Mouse (Mus musculus) right cerebral cortex, postnatal 36 days (tissue): ENCODE data around the gene Arl13a.
"Not testable (repeated sequence)": the region's sequence is repeated elsewhere in the genome, so short reads cannot be mapped to it uniquely, and the experiment has no call there.

Experiments used
- DNase-seq, 2 experiments: peaks; one replicate each; pipeline ENCODE4 v3.0.0; 2022; ENCODE audit warnings: low spot score in 2 of 2, mixed read lengths in 1 of 2

Arl13a gene

DNA sequence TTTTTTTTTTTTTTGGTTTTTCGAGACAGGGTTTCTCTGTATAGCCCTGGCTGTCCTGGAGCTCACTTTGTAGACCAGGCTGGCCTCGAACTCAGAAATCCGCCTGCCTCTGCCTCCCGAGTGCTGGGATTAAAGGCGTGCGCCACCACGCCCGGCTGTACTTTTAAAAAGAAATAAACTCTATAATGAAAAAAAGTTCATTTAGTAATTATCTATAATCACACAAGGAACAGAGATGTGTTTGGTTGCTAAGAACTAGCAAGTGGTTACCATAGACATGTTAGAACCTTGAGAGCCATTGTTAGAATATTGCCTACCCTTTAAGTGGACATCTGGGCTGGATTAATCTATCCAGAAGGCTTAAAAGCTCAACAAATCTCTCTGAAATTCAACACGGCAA is at the start of gene Arl13a:
Arl13a (plus strand) TSS at position 301 of the 400 bp plus-strand sequence.
- not testable (repeated sequence) for DNase-seq

DNA sequence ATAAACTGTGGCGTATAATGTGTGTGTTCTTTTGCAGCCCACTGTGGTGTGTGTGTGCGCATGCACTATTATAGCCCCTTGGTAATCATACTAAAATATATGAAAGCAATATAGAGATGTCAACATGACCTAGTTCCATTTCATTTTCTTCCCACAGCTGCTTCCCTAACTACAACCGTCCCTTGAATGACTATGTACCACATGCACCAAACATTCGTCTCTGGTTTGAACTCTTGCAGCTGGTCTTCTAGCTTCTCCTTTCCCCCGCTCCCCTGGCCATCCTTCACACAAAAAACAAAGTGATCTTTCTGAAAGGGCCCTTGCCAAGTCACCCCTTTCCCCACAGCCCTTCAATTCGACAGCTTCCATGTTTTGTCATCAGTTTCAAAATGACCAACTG is 47.3 kb upstream of the Arl13a start:
- no peak for DNase-seq

DNA sequence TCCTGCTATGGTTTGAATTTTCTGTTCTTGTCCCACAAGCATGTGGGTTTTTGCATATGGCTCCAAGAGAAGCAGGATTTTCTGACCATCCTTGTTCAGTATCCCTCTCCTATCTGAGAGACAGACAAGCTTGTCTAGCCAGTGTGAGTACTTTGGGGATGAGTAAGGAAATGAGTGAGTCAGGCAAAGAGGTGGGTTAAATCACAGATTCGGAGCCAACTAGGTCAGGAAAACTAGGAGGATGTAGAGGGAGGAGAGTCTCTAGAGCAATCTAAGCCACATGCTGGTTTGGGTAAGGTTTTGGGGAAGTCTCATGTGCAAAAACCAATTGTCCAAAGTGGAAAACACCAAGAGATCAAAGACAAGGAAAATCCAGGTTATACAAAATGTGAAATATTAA is 45.8 kb upstream of the Arl13a start:
- DNase-seq = no peak

DNA sequence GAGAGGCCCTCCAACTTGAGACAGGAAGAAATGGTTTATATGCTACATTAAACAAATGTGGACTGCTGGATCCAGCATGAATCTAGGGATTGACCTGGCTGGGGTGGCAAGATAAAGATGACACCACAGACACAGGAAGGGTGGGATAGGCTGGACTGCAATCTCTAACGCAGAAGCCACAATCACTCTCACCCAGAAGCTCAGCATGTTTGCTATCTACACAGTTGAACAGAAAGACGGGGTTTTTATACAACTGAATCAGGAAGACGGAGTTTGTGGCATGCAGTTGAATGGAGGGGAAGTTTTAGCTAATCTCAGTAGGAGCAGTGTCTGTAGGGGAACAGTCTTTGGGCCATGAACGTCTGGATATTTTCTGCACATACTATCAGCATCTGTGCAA is 45.3 kb upstream of the Arl13a start:
- DNase-seq = no peak

DNA sequence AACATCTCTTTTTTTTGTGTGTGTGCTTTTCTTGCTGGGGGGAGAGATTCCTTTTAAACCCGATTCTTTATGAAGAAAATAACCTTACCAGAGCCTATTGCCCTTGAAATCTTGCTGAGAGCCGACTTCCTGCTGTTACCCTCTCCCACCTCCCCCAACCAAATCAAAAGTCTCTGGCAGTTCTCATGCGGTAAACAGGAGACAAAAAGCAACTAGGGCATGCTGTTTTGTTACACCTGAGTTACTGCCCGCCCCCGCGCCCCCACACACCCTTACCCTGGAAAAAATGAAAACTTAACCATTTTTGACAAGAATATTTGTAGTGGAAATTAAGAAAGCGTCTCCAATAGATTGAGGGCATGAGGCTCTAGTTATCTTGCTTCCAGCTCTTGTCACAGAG is 29.1 kb upstream of the Arl13a start:
- no peak for DNase-seq

DNA sequence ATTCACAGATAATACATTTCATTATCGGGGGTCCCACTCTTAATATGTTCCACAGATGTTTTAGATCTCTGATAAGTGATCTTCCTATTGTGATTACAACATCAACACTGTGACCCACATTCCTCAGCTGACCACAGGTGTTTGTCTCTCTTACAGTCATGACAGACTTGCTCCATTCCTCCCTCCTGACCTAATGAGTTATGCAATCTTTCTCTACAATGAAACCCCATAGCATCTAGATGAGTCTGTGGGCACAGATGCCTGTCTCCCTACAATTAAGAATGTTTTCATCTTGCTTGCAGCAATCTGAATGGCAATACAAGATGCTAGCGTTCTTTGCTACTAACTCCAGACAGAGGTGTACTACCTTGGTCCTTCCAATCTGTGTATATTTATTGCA is 26.9 kb upstream of the Arl13a start:
- no peak for DNase-seq

DNA sequence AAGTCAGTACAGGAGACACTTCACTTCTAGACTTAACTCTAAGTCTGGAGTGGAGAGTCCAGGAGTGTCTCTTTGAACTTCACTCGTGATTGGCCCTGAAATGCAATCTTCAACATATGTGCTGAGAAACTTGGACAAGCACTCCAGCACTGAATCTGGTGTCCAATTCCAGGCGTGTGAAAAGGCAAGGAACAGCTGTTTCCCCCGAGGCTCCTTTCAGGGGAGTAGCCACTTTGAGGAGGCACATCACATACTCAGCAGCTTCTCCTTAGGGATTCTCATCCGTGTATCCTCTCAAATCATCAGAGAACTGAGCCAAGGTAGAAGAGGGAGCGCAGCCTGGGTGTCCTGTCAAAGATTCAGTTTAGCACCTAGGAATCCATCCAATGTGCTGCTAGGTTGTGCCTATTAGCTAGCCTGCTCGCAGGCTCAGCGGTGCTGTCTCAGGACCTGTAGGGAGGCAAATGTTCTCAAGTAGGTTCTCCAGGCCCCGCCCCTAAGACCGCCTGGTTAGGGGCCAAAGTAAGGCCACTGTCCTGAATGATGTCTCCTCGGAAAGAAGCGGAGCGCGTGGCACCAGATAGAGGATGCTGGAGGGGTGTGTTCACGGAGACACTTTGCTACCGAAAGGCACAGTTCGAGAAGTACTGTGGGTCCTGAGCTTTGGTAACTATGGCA is 25.1 kb upstream of the Arl13a start, which contains the start of gene Xkrx:
Xkrx (minus strand) TSS at position 34 of the 678 bp plus-strand sequence.
- no peak for DNase-seq

DNA sequence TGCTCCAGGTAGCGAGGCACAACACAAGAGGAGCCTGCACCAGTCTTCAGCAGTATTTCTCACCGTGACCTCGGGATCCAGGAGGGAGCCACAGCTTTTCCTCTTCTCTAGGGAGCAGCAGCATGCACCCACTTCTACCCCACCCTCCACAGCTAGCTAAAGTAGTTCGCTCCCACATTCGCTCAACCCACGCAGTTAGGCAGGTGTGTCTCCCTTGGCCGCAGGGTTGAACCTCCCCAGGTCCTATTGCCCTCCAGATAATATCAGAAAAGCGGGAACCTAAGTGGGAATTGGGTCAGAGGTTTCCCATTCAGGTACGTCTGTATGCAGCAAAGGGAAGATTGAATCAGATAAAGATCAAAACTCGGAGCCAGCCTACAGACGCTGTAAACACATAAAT is 24.5 kb upstream of the Arl13a start:
- peak; percentile 2 to 14 for DNase-seq

DNA sequence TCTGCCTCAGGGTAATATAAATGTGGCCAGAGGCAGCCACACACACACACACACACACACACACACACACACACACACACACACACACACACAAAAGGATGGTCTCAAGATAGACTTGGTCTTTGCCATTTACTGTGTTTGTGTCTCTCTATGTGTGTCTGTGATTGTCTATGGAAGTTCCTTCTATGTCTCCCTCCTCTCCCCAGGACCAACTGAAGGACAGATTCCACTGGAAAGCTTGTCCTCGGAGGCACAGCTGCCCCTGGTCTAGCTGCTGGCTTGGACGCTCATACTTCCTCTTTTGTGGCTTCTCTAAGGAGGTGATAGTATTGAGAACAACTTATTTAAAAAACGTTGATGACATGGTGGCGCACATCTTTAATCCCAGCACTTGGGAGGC is 23.8 kb upstream of the Arl13a start:
- no peak for DNase-seq

DNA sequence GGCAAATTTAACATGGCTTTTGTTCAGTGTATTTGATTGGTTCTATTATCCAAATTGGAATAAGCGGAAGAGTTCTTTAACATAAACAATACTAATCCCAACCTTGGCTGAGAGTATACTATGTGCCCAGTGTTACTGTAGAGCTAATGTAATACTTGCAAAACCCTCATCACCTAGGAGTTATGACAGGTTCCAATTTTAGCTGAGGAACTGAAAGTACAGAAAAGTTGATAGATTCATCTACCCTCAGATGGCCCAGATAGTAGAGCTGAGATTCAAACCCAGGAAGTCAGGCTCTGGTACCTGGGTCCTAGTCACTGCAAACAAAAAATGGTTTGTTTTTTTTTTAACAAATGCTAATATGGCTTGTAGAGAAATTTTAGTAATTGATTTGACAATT is 16.7 kb upstream of the Arl13a start:
- no peak for DNase-seq

DNA sequence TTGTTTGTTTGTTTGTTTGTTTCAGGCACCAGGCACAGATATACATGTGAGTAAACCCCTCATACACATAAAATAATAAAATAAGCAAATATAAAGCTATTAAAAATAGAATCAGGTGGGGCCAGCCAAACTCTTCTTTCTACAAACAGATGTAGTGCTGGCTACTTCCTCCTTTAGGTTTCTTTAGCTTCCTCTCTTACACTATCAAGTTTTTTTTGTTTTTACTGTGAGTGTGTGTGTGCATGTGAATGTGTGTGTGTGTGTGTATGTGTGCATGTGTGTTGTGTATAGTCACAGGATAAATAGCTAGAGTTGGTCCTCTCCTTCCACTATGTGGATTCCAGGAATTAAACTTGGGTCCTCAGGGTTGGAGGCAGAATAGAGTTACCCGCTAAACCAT is 12.6 kb upstream of the Arl13a start:
- no peak for DNase-seq

DNA sequence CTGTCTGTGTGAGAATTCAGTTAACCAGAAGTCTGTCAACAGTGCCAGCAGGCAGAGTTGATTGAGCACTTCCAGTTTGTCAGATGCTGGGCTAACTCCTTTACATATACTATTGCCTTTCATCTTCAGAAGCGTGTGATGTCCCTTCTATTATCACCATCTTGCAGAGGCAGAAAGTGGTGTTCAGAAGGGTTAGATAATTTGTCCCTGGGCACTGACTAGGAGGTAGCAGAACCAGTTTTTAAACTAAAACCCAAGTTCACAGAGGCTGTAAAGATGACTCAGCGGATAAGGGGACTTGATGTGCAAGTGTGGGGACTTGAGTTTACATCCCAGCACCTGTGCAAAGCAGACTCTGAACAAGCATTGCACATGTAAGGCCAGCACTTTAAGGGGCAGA is 21.2 kb downstream of the Arl13a start:
- no peak for DNase-seq

DNA sequence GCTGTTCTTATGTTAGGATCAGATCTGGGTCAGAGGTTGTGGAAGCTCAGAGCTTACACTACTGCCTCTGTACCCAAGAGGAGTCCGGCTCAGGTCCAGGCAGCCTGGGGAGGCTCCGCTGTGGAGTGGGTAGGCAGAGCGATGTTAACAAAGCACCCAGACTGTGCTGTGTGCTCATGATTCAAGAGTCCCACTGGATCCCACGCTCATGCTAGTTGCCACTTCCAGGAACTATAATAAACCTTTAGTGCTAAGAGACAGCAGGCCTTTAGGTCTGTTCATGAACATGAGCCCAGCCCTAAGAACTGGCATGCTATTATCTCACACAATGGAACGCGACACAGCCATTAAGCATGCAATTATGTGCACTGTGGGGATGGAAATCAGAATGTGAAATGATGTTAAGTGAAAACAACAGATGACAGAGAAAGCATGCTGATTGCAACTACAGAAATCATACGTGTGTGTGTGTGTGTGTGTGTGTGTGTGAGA is 23.9 kb downstream of the Arl13a start:
- DNase-seq = peak in 1 of 2 experiments; percentile 14

DNA sequence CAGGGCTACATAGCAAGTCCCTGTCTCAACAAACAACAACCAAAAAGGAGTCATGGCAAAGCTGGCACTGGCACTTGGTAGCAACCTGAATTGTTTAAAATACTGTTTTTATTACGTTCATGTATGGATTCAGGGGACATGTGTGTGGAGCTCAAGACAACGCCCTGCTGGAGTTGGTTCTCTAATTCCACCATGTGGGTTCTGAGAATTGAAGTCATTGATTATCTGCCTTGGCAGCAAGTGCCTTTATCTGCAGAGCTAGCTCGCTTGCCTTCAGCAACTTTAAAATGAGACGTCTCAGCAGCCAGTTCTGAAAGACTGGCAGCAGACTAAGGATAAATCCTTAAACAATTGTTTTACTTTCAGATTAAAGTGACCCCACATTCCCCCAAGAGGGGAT is 30.9 kb downstream of the Arl13a start:
- DNase-seq = no peak

DNA sequence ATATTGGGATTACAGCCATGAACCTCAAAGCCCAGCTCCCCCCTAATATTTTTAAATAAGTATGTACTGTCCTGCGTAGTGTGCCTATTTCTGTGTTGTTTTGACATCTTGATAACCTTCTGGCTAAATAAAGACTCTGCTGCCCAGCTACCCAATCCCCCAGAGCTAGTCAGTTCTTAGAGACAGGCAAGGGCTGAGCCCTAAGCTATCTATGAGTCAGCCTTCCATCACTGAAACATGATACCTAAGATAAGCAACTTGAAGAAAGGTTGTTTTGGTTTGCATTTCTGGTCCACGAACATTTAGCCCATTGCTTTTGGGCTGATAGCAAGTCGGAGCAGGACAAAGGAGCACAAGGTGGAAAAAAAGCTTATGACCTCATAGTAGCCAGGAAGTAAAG is 33.3 kb downstream of the Arl13a start:
- DNase-seq = no peak

DNA sequence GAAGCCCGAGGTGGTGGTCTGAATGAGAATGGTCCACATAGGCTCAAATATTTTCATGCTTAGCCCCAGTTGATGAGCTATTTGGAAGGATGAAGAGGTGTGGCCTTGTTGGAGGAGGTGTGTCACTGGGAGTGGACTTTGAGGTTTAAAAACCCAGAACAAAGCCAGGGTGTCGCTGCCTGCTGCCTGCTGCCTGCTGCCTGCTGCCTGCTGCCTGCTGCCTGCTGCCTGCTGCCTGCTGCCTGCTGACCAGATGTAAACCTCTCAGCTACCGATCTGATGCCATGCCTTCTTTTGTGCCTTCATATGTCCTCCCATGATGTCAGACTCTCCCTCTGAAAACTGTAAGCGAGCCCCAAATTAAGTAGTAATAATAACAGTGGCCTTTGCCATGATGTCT is 34.6 kb downstream of the Arl13a start, which contains the start of gene Nox1:
Nox1 (minus strand) TSS at position 101 of the 400 bp plus-strand sequence.
- DNase-seq = no peak

DNA sequence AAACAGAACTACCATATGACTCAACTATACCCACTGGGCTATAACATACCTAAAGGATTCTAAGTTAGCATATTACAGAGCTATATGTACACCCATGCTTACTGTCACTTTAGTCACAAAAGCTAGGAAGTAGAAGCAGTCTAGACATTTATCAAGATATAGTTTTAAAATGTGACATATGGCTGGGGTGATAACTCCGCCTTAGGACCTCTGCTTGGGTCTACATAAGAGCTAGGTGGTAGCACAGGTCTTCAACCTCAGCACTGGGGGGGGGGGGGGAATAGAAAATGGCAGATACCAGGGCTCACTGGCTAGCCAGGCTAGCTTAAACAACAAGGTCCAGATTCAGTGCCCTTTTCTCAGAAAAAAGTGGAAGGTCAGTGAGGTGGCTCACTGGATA is 45.7 kb downstream of the Arl13a start:
- no peak for DNase-seq

DNA sequence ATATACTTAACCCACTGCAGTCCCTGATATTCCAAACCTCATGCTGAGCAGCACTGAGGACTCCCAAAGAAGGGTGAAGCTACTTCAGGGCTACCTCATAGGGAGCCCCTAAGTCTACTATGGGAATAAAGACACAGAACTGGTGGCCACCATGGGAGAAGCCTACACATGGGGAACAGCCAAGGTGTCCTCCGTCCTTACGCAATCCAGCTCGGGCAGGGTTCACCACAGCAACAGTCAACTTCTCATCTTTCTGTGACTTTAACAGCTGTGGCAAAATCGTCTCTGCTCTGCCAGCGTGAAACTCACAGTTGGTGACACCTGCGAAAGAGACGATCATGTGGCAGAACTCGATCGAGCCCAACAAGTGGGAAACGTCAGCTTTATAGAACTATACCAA is 51.0 kb downstream of the Arl13a start:
- DNase-seq = no peak

DNA sequence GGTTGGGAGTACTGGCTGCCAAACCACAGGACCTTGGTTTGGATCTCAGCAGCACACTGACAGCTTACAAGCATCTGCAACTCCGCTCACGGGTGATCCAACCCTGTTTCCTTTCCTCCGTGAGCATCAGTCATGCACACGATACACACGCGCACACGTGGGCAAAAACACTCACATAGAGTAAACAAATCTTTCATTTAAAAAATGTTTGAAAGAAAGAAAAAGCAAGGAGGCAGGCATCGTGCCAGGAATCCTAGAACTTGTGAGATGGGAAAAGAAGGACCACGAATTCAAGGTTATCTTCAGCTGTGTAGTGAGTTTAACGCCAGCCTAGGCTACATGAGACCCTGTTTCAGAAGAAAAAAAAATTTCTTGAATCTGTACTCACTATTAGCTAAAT is 58.6 kb downstream of the Arl13a start:
- DNase-seq = no peak

DNA sequence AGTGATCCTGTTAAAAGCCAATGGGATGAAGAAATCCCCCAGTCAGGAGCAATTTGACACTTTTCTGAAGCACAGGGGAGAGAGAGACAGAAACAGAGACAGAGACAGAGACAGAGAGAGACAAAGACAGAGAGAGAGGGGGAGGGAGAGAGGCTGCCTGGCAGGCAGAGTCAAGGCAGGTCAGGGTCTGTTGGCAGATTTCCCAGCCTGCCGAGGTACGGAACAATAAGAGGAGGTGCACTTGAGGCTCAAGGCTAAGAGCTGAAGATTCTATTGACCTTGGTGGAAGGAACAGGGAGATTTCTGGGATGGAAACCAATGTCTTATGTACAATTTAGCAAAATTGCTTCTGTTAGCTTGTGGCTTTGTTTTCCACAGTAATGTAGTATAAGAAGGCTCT is 60.9 kb downstream of the Arl13a start:
- no peak for DNase-seq
